Mouse (Mus musculus): ENCODE measurements around the gene Unc13c. TPM values are rescaled to one million over a fixed set of nuclear protein-coding genes. Genes with fewer than 3 reads are reported as not detected.

The Unc13c gene
- total RNA-seq, 1 experiment from 2014 or later: not detected

DNA sequence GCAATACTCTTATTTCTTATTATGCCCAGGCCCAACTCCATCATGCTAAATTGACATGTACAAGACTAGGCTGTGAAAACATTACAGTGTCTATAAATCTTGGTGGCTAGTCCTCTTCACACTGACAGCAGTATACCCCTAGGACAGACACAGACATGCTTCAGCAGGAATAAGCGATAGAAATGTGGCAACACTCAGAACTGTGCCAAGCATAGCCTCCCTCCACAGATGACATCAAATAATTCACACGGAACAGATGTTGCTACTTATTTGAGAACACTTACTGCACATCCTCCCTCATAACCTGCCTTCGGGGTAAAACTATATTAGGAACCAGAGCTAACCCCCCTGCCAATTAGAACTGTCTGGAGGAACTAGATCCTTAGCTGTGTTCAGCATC is 72.6 kb downstream of the Unc13c start:
- ATAC-seq (ENCODE audit: extremely low read depth, insufficient number of reproducible peaks, low FRiP score, poor library complexity, severe bottlenecking): no peak

DNA sequence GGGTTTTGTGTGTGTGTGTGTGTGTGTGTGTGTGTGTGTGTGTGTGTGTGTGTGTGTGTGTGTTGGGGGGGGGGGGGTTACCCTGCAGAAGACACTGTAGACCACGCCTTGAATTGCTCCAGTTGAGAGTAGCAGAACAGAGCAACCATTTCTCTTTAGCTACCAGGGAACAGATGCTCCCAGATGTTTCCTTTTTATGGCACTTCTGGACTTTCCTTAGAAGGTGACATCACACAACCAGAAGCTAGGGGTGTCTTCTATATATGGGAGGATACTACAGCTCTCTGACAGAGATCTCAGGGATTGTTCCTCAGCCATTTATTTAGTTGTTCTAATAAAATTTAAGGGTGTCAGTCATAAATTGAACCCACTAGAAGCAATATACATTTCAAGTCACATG is 85.2 kb downstream of the Unc13c start:
- ATAC-seq (ENCODE audit: extremely low read depth, insufficient number of reproducible peaks, low FRiP score, poor library complexity, severe bottlenecking): no peak

DNA sequence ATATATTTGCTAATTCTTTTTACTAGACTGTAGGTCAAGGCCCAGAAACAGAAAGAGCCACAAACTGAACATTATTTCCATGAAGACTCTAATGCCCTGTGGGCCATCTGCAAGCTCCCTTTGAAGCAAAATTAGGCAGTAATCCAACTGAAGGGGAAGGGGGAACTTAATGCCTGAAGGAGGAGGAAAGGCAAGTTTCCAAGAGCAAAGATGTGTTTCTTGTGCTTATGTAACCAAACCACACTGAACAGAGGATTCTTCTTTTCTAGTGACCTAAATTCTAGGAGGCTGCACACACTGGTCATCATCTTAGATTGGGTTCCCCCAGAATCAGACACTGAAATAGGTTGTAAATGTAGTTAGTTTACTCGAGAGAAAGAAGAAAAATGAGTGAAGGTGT is 85.6 kb downstream of the Unc13c start:
- ATAC-seq (ENCODE audit: extremely low read depth, insufficient number of reproducible peaks, low FRiP score, poor library complexity, severe bottlenecking): no peak

DNA sequence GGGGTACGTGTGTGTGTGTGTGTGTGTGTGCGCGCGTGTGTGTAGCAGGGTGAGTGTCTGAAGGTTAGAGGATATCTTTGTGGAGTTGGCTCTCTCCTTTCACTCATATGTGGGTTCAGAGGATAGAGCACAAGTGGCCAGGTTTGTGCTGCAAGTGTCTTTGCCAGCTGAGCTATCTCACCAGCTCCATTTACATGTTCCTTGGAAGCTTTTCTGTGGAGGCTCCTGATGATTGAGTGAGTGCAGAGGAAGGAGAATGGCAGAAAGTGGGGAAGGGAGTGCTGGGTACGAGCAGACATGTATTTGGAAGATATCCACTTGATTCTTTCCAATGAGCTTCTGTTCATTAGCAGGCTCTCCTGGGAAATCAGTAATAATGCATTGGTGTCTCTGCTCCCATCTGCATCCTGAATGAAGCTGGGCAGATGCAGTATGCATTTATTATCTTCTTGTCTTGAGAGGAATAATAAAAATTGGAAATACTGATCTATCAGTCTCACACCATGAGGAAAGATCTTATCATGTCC is 86.3 kb downstream of the Unc13c start:
- ATAC-seq (ENCODE audit: extremely low read depth, insufficient number of reproducible peaks, low FRiP score, poor library complexity, severe bottlenecking): no peak

DNA sequence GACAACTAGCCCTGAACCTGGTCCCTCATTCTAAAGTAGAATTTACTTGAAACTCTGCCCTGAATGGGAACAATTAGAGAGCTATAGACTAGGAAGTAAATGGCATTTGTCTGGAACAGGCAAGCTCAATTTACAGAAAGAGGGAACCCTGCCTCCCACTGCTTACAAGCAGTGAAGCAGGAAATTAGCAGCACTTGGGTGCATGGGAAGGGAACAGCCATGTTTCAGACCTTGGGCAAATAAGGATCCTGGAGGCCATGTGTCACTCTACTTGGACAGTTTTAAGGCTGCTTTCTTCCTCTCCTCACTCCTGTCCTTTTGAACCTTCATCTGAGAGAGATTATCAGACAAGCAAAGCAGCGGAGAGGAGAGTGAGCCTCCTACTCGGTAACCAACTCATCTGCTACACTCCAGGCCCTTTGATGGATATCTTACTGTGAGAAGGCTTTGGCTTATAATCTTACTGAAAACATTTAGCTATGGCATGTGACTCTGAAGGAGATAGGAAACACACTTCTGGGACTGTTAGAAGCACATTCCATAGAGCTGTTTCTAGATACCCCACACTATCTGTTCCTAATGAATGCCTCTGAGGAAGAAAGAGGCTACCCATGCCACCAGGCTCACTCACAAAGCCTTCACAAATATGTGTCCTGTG is 101.2 kb downstream of the Unc13c start:
- no peak for ATAC-seq (ENCODE audit: extremely low read depth, insufficient number of reproducible peaks, low FRiP score, poor library complexity, severe bottlenecking)

DNA sequence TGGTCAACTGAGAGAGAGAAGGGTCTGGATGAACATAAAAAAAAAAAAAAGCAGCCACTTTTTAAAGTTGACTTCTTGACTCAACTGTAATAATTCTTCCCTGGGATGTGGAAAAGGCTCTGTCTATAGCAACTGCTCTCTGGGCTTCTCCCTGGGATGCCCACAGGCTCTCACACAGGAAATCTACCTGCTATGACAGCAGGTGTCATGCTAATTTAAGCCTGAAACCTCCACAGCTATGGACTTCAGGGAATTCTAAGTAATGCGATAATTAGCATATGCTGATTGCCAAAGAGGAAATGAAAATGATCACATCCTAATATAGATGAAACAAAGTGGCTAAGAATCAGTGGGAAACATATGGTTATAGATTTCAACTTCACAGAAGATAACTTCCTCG is 102.1 kb downstream of the Unc13c start:
- no peak for ATAC-seq (ENCODE audit: extremely low read depth, insufficient number of reproducible peaks, low FRiP score, poor library complexity, severe bottlenecking)

DNA sequence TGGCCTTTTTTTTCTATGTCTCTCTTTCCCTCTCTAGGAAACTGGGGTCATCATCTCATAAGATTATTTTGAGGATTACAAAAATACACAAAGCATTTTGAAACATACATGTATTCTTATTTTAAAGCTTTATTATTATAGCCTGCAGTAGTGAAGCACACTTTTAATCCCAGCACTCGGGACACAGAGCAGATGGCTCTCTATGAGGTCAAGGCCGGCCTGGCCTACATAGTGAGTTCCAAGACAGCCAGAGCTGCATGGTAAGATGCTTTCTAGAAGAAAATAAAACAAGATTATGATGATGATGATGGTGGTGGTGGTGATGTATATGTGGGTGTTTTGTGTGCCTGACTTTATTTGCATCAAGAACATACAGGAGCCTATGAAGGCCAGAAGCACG is 109.3 kb downstream of the Unc13c start:
- ATAC-seq (ENCODE audit: extremely low read depth, insufficient number of reproducible peaks, low FRiP score, poor library complexity, severe bottlenecking): no peak

DNA sequence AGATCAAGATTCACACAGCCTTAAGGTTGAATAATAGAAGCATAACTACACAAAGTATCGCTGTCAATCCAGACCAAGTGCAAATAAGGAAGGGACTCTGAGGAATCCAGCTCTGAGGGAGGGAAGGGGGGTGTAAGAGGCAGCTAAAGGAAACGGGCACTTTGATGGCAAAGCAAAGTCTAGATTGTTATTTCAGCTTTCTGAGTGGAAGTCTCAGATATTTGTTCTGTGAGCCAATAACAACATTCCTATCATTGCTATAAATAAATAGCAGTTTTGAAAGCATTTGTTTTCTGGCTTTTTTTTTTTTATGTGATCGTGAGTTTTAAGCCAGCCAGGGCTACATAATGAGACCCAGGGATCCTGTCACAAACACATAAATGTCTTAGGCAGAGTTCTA is 114.5 kb downstream of the Unc13c start:
- no peak for ATAC-seq (ENCODE audit: extremely low read depth, insufficient number of reproducible peaks, low FRiP score, poor library complexity, severe bottlenecking)

DNA sequence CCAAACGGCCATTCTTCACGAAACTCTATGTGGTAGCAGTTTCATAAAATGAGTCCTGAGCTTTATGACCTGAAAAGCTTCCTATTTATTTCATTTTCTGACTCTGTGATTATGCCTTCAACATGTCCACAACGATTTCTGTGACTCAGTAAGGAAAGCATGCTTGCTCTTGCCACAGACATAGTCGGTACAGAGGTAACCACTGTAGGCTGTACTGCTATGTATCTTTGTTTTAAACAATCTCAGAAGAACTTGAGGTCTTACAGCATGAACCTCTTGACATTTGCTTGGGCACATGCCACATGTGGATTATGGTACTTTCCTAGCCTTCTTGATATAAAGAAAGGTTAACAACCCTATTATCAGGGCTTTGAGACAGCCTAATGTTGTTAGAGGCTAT is 162.1 kb downstream of the Unc13c start:
- no peak for ATAC-seq (ENCODE audit: extremely low read depth, insufficient number of reproducible peaks, low FRiP score, poor library complexity, severe bottlenecking)

DNA sequence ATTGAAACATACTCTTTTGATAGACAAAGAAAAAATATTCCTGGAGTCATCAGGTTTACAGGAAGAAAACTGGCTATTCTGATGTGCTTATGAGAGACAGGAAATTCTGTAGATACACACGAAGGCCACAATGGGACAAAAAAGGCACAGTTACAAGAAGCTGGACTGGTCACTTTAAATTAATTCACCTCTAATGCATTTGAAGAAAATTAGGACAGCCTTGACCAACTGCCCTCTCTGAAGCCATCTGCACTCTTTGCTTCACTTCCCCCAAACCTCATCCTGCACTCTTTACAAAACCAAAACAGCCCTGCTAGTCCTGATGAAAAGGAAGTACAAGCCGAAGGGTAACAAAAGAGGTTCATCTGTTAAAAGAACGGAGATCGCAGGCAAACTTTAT is 194.2 kb downstream of the Unc13c start:
- ATAC-seq (ENCODE audit: extremely low read depth, insufficient number of reproducible peaks, low FRiP score, poor library complexity, severe bottlenecking): no peak

DNA sequence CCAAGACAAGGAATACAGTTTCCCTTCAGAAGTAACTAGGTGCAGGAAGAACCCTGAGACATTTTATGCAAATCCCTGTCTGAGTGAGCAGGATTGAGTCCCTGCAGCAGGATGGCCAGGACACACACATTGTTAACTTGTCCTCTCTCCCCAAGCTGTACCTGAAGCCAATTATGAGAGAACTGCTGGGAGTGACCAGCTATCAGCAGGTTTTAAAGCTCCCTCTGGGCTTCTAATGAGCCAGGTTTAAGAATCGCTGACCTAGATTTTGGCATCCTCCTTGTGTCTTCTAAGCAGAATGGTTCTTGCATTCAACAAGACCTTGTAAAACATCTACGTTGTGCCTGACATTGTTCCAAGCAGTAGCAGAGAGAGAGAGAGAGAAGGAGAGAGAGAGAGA is 213.6 kb downstream of the Unc13c start:
- no peak for ATAC-seq (ENCODE audit: extremely low read depth, insufficient number of reproducible peaks, low FRiP score, poor library complexity, severe bottlenecking)

DNA sequence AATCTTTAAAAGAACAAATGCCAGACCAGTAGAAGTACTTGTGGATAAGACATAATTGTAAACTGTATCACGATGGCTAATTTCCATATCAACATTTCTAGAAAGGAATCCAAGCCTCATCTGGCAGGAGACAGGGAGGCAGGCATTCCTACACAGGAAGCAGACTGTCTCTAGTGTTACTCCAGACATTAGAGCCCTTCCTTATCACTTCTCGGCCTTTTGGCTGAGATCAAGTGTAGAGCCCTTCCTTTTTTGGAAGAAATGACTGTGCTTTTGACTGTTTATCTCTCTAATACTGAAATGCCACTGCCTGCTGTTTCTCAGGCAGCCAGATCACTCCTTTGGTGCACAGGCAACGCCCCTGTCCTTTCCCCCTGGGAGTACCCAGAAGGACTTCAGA is 215.3 kb downstream of the Unc13c start:
- ATAC-seq (ENCODE audit: extremely low read depth, insufficient number of reproducible peaks, low FRiP score, poor library complexity, severe bottlenecking): no peak

DNA sequence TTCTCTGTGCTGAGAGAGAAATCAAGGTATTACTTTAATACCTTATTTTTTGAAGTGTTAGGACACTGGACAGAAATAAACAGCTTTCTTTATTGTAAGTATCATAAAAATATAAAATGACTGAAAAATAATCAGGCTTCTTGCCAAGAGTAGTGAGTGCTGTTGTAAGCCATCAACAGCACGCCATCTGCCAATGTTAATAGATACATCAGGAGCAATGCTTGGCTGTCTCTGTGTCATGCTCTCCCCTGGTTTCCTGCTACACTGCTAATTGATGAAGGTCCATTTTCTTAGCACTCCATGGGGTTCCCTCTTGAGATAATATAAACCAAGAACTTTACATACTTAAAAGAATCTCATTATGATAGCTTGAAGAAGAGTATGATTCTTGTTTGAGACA is 217.4 kb downstream of the Unc13c start:
- ATAC-seq (ENCODE audit: extremely low read depth, insufficient number of reproducible peaks, low FRiP score, poor library complexity, severe bottlenecking): no peak

DNA sequence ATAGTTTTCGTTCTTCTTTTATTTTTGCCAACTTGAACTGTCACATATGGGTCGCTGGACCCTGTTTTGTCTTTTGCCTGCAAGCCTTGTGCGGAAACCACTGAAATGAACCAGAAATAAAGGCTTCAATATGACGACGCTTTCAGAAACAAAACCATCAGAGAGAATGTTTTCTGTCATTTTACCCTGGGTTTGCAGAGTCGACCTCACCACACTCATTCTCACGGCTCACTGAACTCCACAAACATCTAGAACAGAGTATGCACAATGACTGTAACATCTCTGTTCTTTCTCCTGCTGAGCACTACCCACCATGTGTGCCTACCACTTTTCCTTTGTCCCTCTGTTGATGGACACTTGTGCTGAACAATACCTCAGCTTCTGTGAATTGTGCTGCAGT is 234.3 kb downstream of the Unc13c start:
- no peak for ATAC-seq (ENCODE audit: extremely low read depth, insufficient number of reproducible peaks, low FRiP score, poor library complexity, severe bottlenecking)

DNA sequence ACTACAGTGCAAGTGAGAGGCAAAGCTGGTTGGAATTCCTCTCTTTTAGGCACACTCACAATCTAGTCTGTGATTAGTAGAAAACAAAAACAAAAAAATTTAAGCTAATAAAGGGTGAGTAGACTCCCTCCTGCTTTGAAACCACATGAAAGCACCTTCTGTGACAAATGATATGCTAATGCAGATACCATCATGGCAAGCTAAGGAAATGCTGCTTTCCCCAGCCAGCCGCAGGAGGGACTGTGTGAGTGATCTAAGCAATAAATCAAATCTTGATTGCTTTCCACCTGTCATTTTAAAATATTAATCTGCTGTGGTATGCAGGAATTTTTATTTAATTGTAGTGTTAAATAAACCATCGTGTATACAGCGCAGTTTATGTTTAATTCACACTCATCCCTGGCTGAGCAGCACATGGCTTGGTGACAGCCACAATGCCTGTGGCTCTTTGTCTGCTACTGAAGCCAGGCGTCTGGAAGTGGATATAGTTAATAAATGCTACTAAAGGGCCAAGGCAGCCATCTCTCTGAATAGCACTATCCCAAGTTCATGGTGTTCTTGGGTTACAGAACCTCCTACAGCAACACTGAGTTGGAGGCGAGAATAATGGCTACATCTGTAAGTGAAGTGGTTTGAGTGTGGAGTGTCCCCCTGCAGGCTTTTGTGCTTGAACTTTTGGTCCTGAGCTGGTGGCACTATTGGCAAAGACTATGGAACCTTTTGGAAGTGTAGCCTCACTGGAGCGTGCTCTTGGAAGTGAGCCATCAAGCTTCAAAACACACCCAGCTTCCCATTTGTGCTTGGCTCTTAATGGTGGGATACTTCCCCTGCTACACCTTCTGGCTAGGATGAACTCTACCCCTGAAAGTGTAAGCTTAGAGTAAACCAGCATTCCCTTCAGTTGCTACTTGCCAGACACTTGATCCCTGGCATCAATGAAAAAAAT is 242.8 kb downstream of the Unc13c start:
- no peak for ATAC-seq (ENCODE audit: extremely low read depth, insufficient number of reproducible peaks, low FRiP score, poor library complexity, severe bottlenecking)

DNA sequence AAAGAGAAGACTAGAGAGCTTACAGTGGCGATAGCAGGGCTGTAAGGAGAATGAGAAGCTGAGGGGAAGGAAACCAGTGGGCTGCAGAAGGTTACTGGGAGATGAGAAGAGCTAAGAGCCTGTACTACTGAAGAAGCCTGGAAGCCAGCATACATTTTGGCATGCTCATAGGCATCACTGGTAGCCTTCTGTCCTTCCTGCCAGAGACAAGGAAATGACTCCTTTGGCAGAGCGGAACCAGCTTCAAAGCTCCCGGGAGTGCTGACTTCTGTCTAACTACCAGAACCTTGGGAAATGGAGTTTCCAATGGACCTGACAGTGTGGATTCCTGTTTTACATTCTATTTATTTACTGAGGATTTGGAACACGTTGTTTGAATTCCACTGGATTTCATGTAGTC is 244.0 kb downstream of the Unc13c start:
- no peak for ATAC-seq (ENCODE audit: extremely low read depth, insufficient number of reproducible peaks, low FRiP score, poor library complexity, severe bottlenecking)

DNA sequence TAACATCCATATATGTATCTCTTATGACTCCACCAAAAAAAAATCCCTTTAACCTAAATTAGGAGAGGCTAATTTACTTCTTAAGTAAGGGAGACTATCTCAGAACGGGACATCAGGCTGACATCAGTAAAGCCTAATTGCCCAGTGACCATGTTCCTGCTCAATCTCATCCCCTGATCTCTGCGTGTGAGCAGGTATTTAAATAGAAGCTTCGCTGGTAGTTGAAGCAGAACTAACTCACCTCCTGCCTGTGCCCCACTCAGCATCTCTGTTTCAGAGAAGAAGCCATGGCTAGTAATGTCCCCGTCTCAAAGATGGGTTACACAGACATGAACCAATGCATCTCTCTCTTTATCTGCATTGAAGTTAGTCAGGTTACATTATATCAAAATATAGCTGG is 255.3 kb downstream of the Unc13c start:
- no peak for ATAC-seq (ENCODE audit: extremely low read depth, insufficient number of reproducible peaks, low FRiP score, poor library complexity, severe bottlenecking)

DNA sequence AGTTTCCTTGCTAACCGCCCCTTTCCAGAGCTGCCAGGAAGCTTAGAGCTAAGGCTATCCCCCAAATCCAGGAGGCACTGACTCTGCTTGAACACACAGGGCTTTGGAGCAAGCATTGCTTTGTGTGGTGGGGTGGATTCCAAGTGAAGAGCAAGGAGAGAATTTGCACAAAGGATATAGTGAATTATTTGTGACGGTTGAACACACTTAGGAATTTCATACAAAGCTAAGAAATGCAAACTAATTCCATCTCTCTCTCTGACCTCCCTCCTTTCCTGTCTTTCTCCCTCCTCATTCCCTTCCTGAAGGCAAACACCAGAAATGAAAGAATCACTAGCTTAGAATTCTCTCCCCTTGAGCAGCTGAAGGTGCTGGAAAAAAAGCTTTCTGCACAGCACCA is 271.7 kb downstream of the Unc13c start:
- no peak for ATAC-seq (ENCODE audit: extremely low read depth, insufficient number of reproducible peaks, low FRiP score, poor library complexity, severe bottlenecking)

DNA sequence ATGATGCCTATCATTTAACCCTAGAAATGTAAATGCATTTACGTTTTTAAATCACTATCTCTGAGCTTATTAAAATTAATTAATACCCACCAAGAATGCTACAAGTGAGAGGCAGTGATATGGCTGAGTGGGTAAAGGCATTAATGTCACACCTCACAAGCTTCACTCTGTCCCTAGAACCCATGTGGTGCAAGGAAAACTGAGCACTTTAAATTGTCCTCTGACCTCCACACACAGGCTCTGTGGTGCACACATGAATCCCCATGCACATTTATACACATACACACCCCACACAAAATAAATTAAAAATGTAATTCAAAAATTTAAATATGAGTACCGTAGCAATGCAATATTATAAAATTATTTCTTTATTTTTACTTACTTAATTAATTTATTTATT is 287.2 kb downstream of the Unc13c start:
- ATAC-seq (ENCODE audit: extremely low read depth, insufficient number of reproducible peaks, low FRiP score, poor library complexity, severe bottlenecking): no peak
